Mouse (Mus musculus): ENCODE data around the gene Rab4a. TPM values are rescaled to one million over a fixed set of nuclear protein-coding genes. Genes with fewer than 3 reads are reported as not detected.
A peak's percentile ranks its signal among the peaks of the same experiment; 100 is the strongest.

Rab4a gene
- polyA plus RNA-seq, 1 experiment from 2014 or later: 64.0 TPM

DNA sequence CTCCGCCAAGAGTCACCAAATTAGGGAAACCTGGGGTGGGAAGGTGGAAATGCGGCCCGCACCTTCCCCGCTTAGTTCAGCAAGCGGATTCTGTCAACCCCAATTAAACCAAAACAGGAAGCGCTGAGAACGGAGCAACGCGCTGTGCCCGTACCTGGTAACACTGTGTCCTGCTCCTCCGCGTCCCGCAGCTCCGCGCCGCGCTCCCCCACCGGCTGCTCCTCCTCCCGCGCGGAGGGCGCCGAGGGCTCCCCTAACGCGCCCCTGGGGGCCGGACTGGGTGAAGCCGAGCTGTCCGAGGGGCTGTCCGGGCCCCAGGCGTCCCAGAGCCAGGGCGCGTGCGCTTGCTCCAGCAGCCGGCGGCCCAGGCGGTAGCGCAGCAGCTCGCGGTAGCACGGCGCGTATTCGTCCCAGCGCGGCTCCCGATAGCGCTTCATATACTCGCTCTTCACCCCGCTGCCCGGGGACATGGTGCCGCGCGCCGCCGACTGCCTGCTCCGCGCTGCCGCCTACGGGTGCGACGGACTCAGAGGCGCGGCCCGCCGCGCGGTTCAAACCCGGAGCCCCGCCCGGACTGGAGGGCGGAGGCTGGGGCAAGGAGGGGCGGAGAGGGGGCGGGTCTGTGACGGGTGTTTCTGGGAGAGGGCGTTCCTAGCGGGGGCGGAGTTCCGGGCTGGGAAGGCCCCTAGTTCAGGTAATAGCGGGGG lies 53.3 kb downstream of the Rab4a start:
- ATAC-seq: peak; percentile 95
- peak overlapping the region; percentile 91 for H3K4me3 ChIP-seq (replicated peaks)
- H3K27ac ChIP-seq: peak overlapping the region; percentile 85
- no peaks in the 10 kb centered on the region for H3K9me3 ChIP-seq
- H3K9ac ChIP-seq (replicated peaks): peak overlapping the region; percentile 82
- no peaks in the 10 kb centered on the region for H3K36me3 ChIP-seq
- WGBS: under 1% methylated on average over 71 of the region's 79 CpGs
- peaks cover 25% of the 10 kb centered on the region; the same call in 1 of the 2 replicates for H3K27me3 ChIP-seq
- H3K4me1 ChIP-seq (replicated peaks): peaks cover 17% of the 10 kb centered on the region
- H3K4me2 ChIP-seq (replicated peaks): peak overlapping the region; percentile 86

DNA sequence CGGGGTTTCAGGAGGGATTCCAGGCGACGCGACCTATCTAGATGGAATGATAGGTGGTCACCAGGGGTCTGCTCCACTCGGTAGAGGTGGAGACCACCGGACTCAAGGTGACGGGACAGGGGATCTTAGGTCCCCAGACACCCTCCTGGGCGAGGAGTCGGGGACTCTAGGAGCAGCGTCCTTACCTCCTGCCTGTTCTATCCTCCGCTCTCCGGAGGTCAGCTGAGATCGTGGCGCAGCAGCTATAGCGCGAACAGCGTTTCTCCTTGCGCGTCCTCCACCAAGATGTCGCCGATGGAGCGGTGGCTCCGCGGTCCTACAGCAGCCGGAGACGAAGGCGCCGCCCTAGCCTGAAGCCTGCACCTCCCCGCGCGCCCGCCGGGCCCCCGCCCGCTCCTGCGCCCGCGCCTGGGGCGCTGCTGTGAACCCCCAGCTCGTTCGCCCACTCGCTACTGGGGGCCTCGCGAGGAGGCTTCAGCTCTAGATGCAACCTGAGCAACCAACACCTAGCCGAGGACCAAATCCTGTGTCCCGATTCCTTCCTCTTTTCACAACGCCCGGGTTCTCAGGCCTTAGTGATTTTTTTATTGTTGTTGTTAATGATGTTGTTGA lies 54.0 kb downstream of the Rab4a start, which contains the start of gene Ccsap:
Gene Ccsap (minus strand): TSS at position 562 of the 612 bp plus-strand sequence.
- peak; percentile 86 for ATAC-seq
- H3K27me3 ChIP-seq: peaks cover 25% of the 10 kb centered on the region; the same call in 1 of the 2 replicates
- no peaks in the 10 kb centered on the region for H3K9me3 ChIP-seq
- 1% methylated on average over 48 of the region's 48 CpGs for WGBS
- no peaks in the 10 kb centered on the region for H3K36me3 ChIP-seq
- H3K9ac ChIP-seq (replicated peaks): peak within 1 kb of the TSS; percentile 82
- peak within 1 kb of the TSS; percentile 85 for H3K27ac ChIP-seq
- H3K4me2 ChIP-seq (replicated peaks): peak within 1 kb of the TSS; percentile 86
- H3K4me1 ChIP-seq (replicated peaks): peaks cover 19% of the 10 kb centered on the region
- peak within 1 kb of the TSS; percentile 91 for H3K4me3 ChIP-seq (replicated peaks)

DNA sequence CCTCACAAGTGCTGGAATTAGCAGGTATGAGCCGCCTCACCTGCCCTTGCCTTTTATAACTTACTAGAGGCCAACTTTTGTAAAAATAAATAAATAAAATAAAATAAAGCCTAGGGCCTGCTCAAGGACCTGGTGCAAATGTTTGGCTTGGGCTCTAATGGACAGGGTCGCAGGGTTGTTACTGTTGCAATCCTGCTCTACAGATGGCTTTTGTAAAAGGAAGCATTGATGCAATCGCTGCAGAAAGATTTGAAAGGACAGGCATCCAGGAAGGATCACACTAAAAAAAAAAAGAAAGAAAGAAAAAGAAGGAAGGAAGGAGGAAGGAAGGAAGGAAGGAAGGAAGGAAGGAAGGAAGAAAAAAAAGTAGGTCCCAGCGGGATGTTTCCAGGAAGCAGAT lies 54.6 kb downstream of the Rab4a start:
- no peak for ATAC-seq
- no peak overlapping the region for H3K9ac ChIP-seq (replicated peaks)

DNA sequence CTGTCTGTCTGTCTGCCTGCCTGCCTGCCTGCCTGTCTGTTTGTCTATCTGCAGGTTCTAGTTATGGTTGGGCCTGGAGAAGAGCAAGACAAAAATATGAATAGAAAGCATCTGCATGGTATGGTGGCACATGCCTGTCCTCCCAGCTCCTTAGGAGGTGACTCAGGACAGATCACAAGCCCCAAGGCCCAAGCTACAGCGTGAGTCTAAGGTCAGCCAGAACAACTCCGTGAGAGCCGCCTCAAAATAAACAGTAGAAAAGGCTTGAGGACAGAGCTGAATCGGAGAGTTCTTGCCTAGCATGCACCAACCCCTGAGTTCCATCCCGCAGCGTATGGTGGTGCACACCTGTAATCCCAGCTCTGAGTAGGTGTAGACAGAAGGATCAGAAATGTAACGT lies 60.0 kb downstream of the Rab4a start:
- Histone ChIP-seq H3K36me3 (no peaks in the 10 kb centered on the region), H3K9me3 (no peaks in the 10 kb centered on the region), H3K27me3 (peaks cover 25% of the 10 kb centered on the region; the same call in 1 of the 2 replicates), H3K4me3 (replicated peaks) (no peak overlapping the region), H3K9ac (replicated peaks) (no peak overlapping the region), H3K4me2 (replicated peaks) (no peak overlapping the region), H3K27ac (no peak overlapping the region), H3K4me1 (replicated peaks) (peaks cover 4% of the 10 kb centered on the region; the same call in 1 of the 2 replicates)
- ATAC-seq: no peak
- WGBS: 82% methylated on average over 7 of the region's 7 CpGs

More for the DNA sequence above, 54.6 kb downstream of the Rab4a start:
- Histone ChIP-seq H3K36me3 (no peaks in the 10 kb centered on the region), H3K27me3 (peaks cover 27% of the 10 kb centered on the region; the same call in 1 of the 2 replicates), H3K4me2 (replicated peaks) (peak overlapping the region; percentile 86), H3K4me3 (replicated peaks) (peak overlapping the region; percentile 91), H3K9me3 (no peaks in the 10 kb centered on the region), H3K27ac (no peak overlapping the region), H3K4me1 (replicated peaks) (peaks cover 19% of the 10 kb centered on the region)
- 75% methylated on average over 4 of the region's 4 CpGs for WGBS

DNA sequence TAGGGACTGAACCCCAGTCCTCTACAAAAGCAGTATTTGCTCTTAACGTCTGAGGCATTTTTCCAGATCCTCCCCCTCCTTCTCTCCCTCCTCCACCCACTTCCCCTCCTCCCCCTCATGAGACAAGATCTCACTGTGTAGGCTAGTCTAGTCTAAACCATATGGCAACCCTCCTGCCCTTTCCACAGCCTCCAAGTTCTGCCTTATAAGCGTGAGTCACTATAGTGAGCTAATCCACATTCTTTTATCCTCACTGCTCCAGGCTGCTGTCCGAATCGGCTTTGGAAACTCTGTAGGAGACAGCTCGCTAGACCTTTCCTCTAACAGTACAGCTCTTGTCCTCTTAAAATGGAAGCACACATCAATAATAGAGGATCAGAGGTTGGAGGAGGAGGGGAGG lies 61.2 kb downstream of the Rab4a start:
- ATAC-seq: no peak
- Histone ChIP-seq H3K27me3 (peaks cover 16% of the 10 kb centered on the region; the same call in 1 of the 2 replicates), H3K4me1 (replicated peaks) (peaks cover 4% of the 10 kb centered on the region; the same call in 1 of the 2 replicates), H3K9me3 (no peaks in the 10 kb centered on the region), H3K4me3 (replicated peaks) (no peak overlapping the region), H3K36me3 (no peaks in the 10 kb centered on the region), H3K27ac (no peak overlapping the region), H3K9ac (replicated peaks) (no peak overlapping the region), H3K4me2 (replicated peaks) (no peak overlapping the region)
- 19% methylated on average over 5 of the region's 5 CpGs for WGBS

DNA sequence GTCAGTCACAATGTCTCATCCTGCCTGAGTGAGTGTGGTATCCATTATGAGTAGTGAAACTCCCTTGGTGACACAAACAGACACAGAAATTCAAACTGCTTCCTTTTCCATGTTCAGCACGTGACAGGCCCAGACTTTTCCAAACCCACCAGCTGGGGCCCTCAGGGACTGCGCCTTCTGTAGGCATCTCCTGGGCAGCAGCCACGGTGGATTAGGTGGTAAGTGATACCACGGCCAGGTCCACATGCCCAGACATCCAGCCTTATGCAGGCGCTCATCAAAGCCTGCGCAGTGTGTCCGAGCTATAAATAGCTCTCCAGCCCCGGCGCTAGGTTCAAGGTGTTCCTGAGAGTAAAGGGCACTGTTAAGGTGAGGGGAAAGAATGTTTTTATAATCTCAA lies 66.3 kb downstream of the Rab4a start:
- no peaks in the 10 kb centered on the region for H3K9me3 ChIP-seq
- H3K27me3 ChIP-seq: no peaks in the 10 kb centered on the region
- no peaks in the 10 kb centered on the region for H3K4me1 ChIP-seq (replicated peaks)
- no peak overlapping the region for H3K4me3 ChIP-seq (replicated peaks)
- no peaks in the 10 kb centered on the region for H3K36me3 ChIP-seq
- no peak overlapping the region for H3K4me2 ChIP-seq (replicated peaks)
- no peak for ATAC-seq
- WGBS: 87% methylated on average over 9 of the region's 9 CpGs
- no peak overlapping the region for H3K27ac ChIP-seq
- H3K9ac ChIP-seq (replicated peaks): no peak overlapping the region

DNA sequence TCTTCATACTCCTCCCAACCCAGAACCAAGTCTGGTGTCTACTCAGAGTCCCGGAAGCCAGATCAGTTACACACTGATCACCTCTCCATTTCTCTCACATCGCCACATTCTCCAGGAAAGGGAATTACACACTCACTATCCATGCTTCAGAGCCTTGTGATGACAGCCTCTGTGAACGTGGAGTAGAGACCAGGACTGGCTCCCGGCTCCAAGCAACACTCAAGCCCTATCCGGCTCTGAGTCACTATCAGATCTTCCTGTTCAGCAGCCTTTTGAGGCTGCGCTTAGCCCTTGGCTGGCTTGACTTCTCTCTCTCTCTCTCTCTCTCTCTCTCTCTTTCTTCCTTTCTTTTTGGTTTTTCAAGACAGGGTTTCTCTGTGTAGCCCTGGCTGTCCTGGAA lies 67.6 kb downstream of the Rab4a start:
- no peaks in the 10 kb centered on the region for H3K4me1 ChIP-seq (replicated peaks)
- no peaks in the 10 kb centered on the region for H3K27me3 ChIP-seq
- no peak for ATAC-seq
- no peak overlapping the region for H3K4me3 ChIP-seq (replicated peaks)
- H3K27ac ChIP-seq: no peak overlapping the region
- no peaks in the 10 kb centered on the region for H3K9me3 ChIP-seq
- H3K9ac ChIP-seq (replicated peaks): no peak overlapping the region
- H3K4me2 ChIP-seq (replicated peaks): no peak overlapping the region
- H3K36me3 ChIP-seq: no peaks in the 10 kb centered on the region
- WGBS: 87% methylated on average over 6 of the region's 6 CpGs

DNA sequence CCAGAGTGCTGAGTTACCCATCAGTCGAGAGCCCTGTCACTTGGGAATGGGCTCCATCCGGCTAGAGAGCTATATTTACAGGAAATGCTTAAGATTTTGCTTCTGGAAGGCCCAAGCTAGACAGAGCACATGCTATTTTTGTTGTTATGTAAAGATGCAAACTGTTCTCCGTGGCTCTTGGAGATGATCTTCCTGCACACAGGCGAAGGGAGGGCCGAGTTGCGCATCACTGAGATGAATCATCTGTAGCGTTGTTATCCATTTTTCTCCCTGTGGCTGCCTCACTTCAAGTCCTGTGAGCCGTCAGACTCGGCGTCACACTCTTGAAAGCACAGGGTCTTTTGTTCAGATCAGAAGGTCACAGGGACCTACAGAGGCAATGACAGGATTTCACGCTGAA lies 68.5 kb downstream of the Rab4a start:
- H3K27me3 ChIP-seq: no peaks in the 10 kb centered on the region
- WGBS: 76% methylated on average over 11 of the region's 11 CpGs
- ATAC-seq: no peak
- H3K4me2 ChIP-seq (replicated peaks): no peak overlapping the region
- no peak overlapping the region for H3K4me3 ChIP-seq (replicated peaks)
- no peaks in the 10 kb centered on the region for H3K9me3 ChIP-seq
- no peaks in the 10 kb centered on the region for H3K4me1 ChIP-seq (replicated peaks)
- H3K36me3 ChIP-seq: no peaks in the 10 kb centered on the region
- H3K9ac ChIP-seq (replicated peaks): no peak overlapping the region
- no peak overlapping the region for H3K27ac ChIP-seq

DNA sequence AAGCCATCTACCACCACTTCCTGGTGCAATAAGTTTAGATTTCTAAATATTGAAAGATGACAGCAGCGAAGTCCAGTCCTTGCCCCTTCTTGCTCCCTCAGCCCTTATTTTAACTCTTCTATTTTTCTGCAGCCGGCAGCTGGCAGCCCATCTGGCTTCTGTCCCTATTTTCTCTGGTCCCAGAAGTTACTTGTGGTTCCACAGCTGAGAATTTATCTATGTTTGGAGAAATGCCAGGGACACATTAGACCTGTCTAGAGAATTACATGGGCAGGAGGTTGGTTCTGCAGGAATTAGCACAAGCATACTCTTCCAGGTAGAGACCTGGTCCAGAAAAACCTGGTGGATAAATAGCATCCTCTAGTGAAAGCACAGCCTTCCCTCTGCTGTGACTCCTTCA lies 72.1 kb downstream of the Rab4a start:
- WGBS: 86% methylated on average over 2 of the region's 2 CpGs
- H3K9me3 ChIP-seq: no peaks in the 10 kb centered on the region
- no peak overlapping the region for H3K4me2 ChIP-seq (replicated peaks)
- no peaks in the 10 kb centered on the region for H3K4me1 ChIP-seq (replicated peaks)
- no peaks in the 10 kb centered on the region for H3K36me3 ChIP-seq
- 0 out of 2 replicates have a peak, but pooled peaks cover 2% of the 10 kb centered on the region for H3K27me3 ChIP-seq
- ATAC-seq: no peak
- H3K4me3 ChIP-seq (replicated peaks): no peak overlapping the region
- no peak overlapping the region for H3K27ac ChIP-seq
- H3K9ac ChIP-seq (replicated peaks): no peak overlapping the region

DNA sequence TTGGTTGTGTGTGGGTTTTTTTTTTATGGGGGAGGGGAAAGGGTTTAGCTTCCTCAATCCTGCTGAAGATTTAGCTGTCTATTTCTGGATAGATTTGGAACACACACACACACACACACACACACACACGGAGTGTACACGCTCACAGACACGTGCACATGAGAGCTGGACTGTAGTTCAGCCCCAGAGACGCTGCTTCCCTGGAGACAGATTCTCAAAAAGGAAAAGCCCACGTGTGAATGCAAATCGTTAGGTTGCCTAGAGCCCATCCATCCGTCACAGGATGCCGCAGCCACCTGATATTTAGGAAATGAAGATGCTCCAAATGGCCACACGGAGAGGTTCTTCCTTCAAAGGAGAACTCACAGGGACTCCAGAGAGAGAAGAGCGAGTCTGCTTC lies 74.5 kb downstream of the Rab4a start:
- H3K4me3 ChIP-seq (replicated peaks): no peak overlapping the region
- 68% methylated on average over 10 of the region's 10 CpGs for WGBS

DNA sequence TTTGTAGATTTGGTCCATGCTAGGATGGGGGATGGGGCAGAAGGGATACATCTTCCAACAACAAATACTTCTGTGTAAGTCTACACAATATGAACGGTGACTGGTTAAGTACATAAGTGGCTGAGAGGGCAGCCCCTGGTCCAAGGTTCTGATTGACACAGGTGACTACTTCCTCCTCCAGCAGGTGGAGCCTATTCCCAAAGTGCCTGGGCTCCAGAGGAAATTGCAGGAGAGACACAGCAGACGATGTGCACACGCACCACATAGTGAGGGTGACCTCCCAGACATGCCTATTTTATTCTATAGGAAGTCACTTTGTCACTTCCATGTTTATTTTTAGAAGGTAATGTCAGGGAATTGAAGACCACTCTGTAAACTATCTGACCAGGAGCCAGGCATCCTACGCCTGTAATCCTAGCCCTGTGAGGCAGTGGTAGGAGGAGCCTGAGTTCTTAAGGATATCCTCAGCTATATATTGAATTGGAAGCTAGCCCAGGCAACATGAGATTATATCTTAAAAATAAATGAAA lies 75.1 kb downstream of the Rab4a start:
- WGBS: 64% methylated on average over 4 of the region's 4 CpGs
- no peak overlapping the region for H3K4me2 ChIP-seq (replicated peaks)
- H3K4me3 ChIP-seq (replicated peaks): no peak overlapping the region
- no peak overlapping the region for H3K27ac ChIP-seq
- peaks cover 14% of the 10 kb centered on the region for H3K4me1 ChIP-seq (replicated peaks)
- no peaks in the 10 kb centered on the region for H3K9me3 ChIP-seq
- no peaks in the 10 kb centered on the region for H3K36me3 ChIP-seq
- no peak for ATAC-seq
- no peak overlapping the region for H3K9ac ChIP-seq (replicated peaks)
- peaks cover 2% of the 10 kb centered on the region; the same call in 1 of the 2 replicates for H3K27me3 ChIP-seq

More for the DNA sequence above, 74.5 kb downstream of the Rab4a start:
- H3K27ac ChIP-seq: no peak overlapping the region
- peaks cover 14% of the 10 kb centered on the region for H3K4me1 ChIP-seq (replicated peaks)
- H3K36me3 ChIP-seq: no peaks in the 10 kb centered on the region
- H3K4me2 ChIP-seq (replicated peaks): no peak overlapping the region
- no peak for ATAC-seq
- H3K9ac ChIP-seq (replicated peaks): no peak overlapping the region
- H3K9me3 ChIP-seq: no peaks in the 10 kb centered on the region
- H3K27me3 ChIP-seq: peaks cover 2% of the 10 kb centered on the region; the same call in 1 of the 2 replicates

DNA sequence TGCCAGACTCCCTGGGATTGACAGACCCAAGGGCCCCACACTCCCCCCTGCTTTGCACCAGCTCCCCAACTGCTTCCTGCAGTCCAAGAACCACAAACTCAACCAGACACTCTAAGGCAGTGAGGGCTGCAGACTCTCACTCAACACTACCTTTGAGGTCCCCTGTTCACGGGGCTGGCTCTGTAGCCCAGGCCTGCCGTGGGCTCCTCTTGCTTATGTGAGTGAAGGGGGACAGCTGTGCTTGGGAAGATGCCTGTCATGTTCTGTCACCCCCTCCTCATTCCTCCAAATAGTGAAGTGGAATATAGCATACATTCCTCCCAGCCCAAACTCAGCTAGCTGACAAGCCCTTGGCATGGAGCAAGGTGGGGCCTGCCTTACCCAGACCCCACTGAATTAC lies 76.6 kb downstream of the Rab4a start:
- Histone ChIP-seq H3K9me3 (no peaks in the 10 kb centered on the region), H3K4me3 (replicated peaks) (no peak overlapping the region), H3K4me1 (replicated peaks) (peaks cover 14% of the 10 kb centered on the region), H3K27ac (no peak overlapping the region), H3K4me2 (replicated peaks) (no peak overlapping the region), H3K27me3 (peaks cover 8% of the 10 kb centered on the region; the same call in 1 of the 2 replicates), H3K9ac (replicated peaks) (no peak overlapping the region), H3K36me3 (no peaks in the 10 kb centered on the region)
- ATAC-seq: no peak
- 76% methylated on average over 2 of the region's 2 CpGs for WGBS
